Mouse (Mus musculus): ENCODE results near the gene Abcf3.
A peak's percentile ranks its signal among the peaks of the same experiment; 100 is the strongest.

Gene Abcf3

GRCm38 (mm10) chr16:20540438-20540837 is 7.9 kb upstream of the Abcf3 start:
- no peak for DNase-seq (ENCODE audit: low spot score)

GRCm38 (mm10) chr16:20545696-20546095 is 2.7 kb upstream of the Abcf3 start:
- DNase-seq (ENCODE audit: low spot score) = no peak

GRCm38 (mm10) chr16:20547423-20547822 is 954 bp upstream of the Abcf3 start:
- no peak for DNase-seq (ENCODE audit: low spot score)

- DNase-seq (ENCODE audit: low spot score) = no peak
Measured at GRCm38 (mm10) chr16:20549161-20549560, 784 bp downstream of the Abcf3 start.

- no peak for DNase-seq (ENCODE audit: low spot score)
Measured at GRCm38 (mm10) chr16:20551691-20552090, 3.3 kb downstream of the Abcf3 start.

- DNase-seq (ENCODE audit: low spot score) = no peak
Measured at GRCm38 (mm10) chr16:20552594-20552993, 4.2 kb downstream of the Abcf3 start.

- no peak for DNase-seq (ENCODE audit: low spot score)
Measured at GRCm38 (mm10) chr16:20555000-20555399, 6.6 kb downstream of the Abcf3 start.

GRCm38 (mm10) chr16:20557381-20557780 is 9.0 kb downstream of the Abcf3 start:
- DNase-seq (ENCODE audit: low spot score) = no peak

GRCm38 (mm10) chr16:20565075-20565474 is 16.7 kb downstream of the Abcf3 start:
- DNase-seq (ENCODE audit: low spot score) = no peak

GRCm38 (mm10) chr16:20589366-20589938 is 41.1 kb downstream of the Abcf3 start, which contains the start of gene Vwa5b2:
TSS of gene Vwa5b2 (plus strand) at chr16:20589471.
- DNase-seq (ENCODE audit: low spot score) = no peak

GRCm38 (mm10) chr16:20589939-20590679 is 41.7 kb downstream of the Abcf3 start:
- no peak for DNase-seq (ENCODE audit: low spot score)

- no peak for DNase-seq (ENCODE audit: low spot score)
Measured at GRCm38 (mm10) chr16:20590680-20591038, 42.3 kb downstream of the Abcf3 start.

GRCm38 (mm10) chr16:20591076-20591705 is 42.8 kb downstream of the Abcf3 start:
- DNase-seq (ENCODE audit: low spot score) = no peak

GRCm38 (mm10) chr16:20595060-20595673 is 46.8 kb downstream of the Abcf3 start:
- DNase-seq (ENCODE audit: low spot score) = no peak

GRCm38 (mm10) chr16:20595737-20596136 is 47.4 kb downstream of the Abcf3 start:
- DNase-seq (ENCODE audit: low spot score) = no peak

- DNase-seq (ENCODE audit: low spot score) = no peak
Measured at GRCm38 (mm10) chr16:20596687-20597441, 48.5 kb downstream of the Abcf3 start.

- no peak for DNase-seq (ENCODE audit: low spot score)
Measured at GRCm38 (mm10) chr16:20600511-20600910, 52.1 kb downstream of the Abcf3 start.

- DNase-seq (ENCODE audit: low spot score) = no peak
Measured at GRCm38 (mm10) chr16:20604705-20605104, 56.3 kb downstream of the Abcf3 start.

- peak; percentile 52 for DNase-seq (ENCODE audit: low spot score)
Measured at GRCm38 (mm10) chr16:20610501-20611356, 62.4 kb downstream of the Abcf3 start.

Measured in ovary, adult 18-20 months (tissue).